Mouse (Mus musculus): ENCODE data around the gene Gm20388.

The Gm20388 gene

DNA sequence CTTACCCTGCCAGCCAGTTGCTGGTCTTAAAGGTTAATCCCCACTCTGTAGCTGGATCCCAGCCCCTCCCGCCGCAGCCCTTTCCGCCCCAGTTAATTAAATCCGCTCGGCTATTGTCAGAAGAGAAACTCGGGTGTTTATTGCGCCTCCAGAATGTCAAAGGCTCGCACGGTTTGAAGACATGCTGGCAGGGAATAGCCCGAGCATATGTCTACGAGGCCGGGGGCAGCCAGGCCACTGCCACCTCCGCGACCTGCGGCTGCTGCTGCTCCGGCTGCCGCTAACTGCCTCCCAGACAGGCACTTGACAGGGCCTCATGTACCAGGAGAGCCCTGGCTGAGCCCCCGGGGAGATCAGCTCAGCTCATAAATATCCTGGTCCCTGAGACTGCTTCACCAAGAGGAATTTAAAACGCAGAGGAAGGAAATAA is 594.5 kb downstream of the Gm20388 start:
- DNase-seq = peak; percentile 90

DNA sequence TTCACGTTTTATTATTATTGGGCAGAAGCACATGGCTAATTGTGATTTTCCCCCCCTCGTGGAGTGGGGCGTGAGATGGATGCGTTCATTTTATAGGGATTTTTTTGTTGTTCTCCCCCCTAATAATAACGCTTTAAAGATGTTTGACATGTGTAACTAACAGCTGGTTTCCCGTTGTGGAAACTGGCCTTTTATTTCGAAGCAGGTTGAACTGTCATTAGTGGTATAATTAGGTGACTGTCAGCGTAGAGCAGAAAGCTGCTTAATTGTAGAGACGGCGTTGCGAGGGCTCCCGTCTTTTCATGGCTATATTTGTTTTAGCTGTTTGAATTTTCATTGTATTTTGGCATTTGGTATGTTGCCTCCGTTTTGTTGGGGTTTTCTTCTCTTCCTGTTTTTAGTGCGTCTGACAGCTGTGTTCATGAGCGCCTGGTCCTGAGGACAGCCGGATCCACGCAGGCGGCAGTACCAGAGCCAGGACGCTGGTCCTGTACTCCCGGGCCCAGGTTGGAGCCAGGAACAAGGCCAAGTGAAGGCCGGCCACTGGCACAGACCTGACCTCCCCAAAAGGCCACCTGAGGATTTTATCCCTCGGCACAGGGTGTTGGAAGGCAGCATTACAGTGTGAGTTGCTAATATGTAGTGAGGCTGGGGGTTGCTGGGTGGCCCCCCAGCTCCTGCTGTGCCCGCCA is 595.1 kb downstream of the Gm20388 start:
- peak; percentile 63 for DNase-seq

GRCm38 (mm10) chr8:120506562-120506961 is 595.9 kb downstream of the Gm20388 start:
- peak; percentile 56 for DNase-seq

DNA sequence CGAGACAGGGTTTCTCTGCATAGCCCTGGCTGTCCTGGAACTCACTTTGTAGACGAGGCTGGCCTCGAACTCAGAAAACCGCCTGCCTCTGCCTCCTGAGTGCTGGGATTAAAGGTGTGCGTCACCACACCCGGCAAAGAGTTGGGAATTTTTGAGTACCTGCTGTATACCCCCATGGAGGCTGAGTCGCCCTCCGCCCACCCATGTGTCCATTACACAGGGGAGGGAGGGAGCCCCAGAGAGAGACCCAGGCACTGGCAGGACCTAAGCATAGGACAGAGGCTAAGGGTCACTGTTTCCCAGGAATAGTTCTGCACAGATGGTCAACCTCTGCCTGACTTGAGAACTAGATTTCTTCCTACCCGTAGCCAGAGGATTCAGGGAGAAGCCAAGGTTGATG is 596.6 kb downstream of the Gm20388 start:
- DNase-seq = no peak

DNA sequence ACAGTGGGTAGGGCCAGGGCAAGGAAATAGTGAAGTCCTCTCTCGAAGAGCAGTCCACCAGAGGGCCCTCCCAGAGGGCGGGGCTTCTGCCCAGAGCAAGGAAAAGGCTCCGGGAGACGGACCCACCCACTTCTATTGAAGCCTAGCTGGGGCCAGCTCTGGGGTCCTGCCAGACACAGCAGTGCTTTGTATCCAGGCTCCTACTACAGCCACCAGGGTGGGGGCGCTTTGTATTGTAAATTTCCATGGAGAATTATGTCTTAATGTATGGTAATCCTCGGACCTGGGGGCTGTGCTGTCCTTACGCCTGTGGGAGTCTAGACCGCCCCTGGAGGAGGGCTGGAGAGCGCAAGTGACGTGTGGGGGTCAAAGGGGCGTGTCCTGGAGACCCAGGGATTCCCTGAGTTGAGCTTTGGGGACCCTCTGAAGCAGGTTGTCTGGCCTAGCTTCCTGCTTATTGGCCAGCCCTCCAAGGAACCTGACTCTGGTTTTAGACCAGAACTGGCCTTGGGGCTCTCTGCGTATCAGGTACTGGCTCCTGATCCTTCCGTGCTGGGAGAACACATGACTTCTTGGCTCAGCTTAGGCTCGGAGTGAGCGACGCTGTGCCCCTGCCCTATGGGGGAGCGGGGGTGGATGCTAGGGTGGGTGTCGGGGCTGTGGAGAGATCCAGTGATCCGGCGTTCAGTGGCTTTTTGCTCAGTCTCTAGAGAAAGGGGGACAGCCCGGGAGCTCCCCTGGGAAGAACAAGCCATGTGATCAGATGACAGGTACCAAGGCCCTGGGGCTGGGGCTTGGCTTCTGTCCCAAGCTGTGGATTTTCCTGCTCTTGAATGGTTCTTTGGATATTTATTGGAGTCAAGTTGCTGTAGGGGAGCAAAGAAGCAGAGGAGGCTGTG is 598.7 kb downstream of the Gm20388 start:
- peak; percentile 46 for DNase-seq

GRCm38 (mm10) chr8:120510035-120510416 is 599.4 kb downstream of the Gm20388 start:
- DNase-seq = no peak

GRCm38 (mm10) chr8:120510863-120511457 is 600.3 kb downstream of the Gm20388 start:
- DNase-seq = no peak

DNA sequence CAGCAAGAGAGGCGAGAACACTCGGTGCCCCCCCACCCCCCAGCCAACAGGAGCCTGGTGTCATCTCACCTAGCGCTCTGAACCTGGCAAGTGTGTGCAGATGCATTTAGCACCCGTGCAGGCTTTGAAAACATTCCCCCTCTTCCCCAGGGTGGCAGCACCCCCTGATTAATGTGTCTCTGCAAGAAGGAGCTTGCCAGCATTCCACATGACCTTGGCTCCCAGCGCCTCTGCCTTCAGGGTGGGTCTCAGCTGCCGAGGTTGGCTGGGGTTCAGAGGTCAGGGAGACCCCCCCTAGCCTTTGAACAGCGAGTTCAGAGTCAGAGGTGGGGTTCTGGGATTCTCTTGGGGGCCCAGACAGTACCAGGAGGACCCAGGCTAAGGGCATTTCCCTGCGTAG is 601.1 kb downstream of the Gm20388 start:
- no peak for DNase-seq

GRCm38 (mm10) chr8:120512326-120512725 is 601.7 kb downstream of the Gm20388 start:
- no peak for DNase-seq

DNA sequence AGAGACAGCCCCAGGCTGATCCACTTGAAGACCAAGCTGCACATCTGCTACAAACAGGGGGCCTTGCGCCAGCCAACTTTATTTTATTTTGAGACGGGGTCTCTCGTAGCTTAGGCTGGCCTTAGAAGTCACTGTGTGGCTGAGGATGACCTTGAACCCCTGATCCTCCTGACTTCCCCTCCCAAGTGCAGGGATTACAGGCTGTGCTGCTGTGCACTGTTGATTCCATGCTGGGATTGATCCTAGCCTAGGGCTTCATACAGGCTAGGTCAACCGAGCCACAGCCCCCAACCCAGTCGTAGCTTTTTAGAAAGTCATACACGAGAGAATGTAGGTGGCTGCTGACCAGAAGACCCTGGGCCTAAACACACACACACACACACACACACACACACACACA is 602.5 kb downstream of the Gm20388 start:
- no peak for DNase-seq

- DNase-seq = peak; percentile 70
Measured at GRCm38 (mm10) chr8:120513638-120514461, 603.2 kb downstream of the Gm20388 start.

DNA sequence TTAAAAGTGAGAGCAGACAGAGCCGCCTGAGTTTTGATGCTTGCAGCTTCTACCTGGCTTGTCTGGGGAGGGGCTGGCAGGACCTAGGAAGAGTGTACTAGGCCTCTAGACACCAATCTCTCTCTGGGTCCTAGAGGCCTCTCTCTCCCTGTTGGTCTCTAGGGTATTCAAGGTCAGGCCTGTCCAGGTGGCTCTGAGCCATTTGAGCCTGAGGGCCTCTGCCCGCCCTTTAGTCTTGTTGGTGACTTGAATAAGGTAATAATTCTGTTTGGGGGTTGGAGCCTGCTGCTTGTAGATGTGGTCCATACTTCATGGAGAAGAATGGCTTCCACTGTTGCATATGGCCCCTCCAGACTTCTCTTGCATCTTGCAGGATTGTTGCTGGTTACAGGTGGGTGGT is 604.6 kb downstream of the Gm20388 start:
- DNase-seq = no peak

GRCm38 (mm10) chr8:120515650-120516049 is 605.0 kb downstream of the Gm20388 start:
- DNase-seq = no peak

DNA sequence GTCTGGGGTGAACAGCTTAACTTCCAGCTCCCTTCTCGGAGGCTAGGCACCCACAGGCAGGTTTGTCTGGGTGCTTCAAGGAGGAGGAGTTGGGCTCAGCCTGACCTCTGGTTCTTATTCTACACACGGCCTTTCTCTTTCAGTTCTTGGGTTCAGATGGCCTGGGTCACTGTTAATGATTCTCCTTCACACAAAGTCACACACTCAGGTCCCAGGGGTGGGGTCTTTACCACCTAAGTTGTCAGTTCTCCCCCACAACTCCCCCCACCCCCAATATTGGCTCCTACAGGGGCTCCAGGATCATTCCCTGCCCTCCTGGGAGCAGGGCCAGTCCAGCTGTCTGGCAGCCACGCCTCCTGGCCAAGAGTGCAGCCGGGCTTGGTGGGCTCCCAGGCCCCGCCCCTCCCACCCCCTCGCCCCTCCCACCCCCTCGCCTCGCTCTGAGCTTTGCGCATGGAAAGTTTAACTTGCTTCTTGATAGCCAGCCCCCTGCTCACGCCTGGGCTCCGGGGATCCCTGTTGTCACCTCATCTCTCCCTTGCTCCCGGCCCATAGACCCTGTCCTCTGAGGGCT is 605.6 kb downstream of the Gm20388 start:
- DNase-seq = no peak

- no peak for DNase-seq
Measured at GRCm38 (mm10) chr8:120517666-120518410, 607.2 kb downstream of the Gm20388 start.

DNA sequence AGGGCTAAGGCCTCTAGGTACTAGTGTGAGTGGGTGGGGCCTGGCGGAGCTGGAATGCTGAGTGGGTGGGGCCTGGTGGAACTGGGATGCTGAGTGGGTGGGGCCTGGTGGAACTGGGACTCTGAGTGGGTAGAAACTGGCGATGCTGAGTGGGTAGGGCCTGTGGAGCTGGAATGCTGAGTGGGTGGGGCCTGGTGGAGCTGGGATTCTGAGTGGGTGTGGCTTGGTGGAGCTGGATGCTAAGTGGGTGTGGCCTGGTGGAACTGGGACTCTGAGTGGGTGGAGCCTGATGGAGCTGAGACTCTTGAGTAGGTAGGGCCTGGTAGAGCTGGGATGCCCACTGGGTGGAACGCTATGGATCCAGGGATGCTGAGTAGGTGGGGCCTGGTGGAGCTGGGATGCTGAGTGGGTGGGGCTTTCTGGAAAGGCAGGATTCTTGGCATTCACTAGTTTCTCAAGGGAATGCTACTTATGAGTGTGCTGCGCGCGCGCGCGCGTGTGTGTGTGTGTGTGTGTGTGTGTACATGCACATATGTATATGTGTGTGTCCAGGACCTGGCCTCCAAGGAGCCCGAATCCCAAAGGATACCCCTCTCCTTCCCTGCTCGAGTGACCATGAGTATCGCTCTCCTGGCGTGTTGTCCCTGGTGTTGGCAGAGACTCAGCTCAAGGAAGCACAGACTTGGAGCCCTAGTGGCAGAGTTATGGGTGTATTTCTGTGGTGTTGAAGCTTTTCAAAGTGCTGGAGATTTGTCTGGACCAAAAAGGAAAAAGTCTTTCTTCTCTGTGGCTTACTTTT is 608.3 kb downstream of the Gm20388 start:
- DNase-seq = no peak

- DNase-seq = no peak
Measured at GRCm38 (mm10) chr8:120520287-120520686, 609.6 kb downstream of the Gm20388 start.

GRCm38 (mm10) chr8:120520707-120521590 is 610.3 kb downstream of the Gm20388 start:
- peak; percentile 91 for DNase-seq

GRCm38 (mm10) chr8:120521591-120521965 is 610.9 kb downstream of the Gm20388 start:
- DNase-seq = no peak

DNA sequence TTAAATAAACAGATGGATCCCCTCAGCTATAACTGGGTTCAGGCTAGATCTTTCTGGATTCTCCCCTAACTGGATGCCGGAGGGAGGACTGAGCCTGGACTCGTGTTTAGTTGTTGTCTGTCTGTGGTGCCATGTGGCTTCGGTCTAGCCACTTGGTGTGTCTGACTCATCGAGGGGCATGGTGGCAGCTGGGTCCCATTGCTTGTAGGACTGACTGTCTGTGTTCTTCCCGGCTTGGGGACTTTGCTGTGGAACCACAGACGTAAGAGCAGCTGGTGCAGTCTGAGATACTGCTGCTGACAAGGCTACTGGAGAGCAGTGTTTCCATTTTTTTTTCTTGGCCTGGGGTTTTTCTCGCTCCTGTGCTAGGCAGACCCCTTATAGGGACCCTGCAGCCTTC is 613.0 kb downstream of the Gm20388 start:
- no peak for DNase-seq
